Mouse (Mus musculus): ENCODE results near the gene Ppp2r5d. TPM values are rescaled to one million over a fixed set of nuclear protein-coding genes. Genes with fewer than 3 reads are reported as not detected.

Ppp2r5d gene
- 37.0 and 37.4 TPM in 2 replicates for total RNA-seq (2017)

- ATAC-seq (replicated peaks in 1 of 2; ENCODE audit: insufficient read depth in 1 of 2, low FRiP score in 2 of 2, low TSS enrichment in 1 of 2, low read depth in 1 of 2, poor library complexity in 2 of 2, severe bottlenecking in 2 of 2) = peak; percentile 98 to 99
Observed at GRCm38 (mm10) chr17:46704887-46705835, at the start of gene Ppp2r5d. Gene Ppp2r5d (minus strand): TSS chr17:46705111.

GRCm38 (mm10) chr17:46751794-46752556 lies 47.1 kb upstream of the Ppp2r5d start, which contains the start of gene Cnpy3:
Gene Cnpy3 (minus strand): TSS chr17:46752214.
- peak; percentile 90 to 94 for ATAC-seq (replicated peaks in 1 of 2; ENCODE audit: insufficient read depth in 1 of 2, low FRiP score in 2 of 2, low TSS enrichment in 1 of 2, low read depth in 1 of 2, poor library complexity in 2 of 2, severe bottlenecking in 2 of 2)

GRCm38 (mm10) chr17:46751056-46751793 lies 46.3 kb upstream of the Ppp2r5d start:
- ATAC-seq (replicated peaks in 1 of 2; ENCODE audit: insufficient read depth in 1 of 2, low FRiP score in 2 of 2, low TSS enrichment in 1 of 2, low read depth in 1 of 2, poor library complexity in 2 of 2, severe bottlenecking in 2 of 2) = peak; percentile 85 to 87

- ATAC-seq (replicated peaks in 1 of 2; ENCODE audit: insufficient read depth in 1 of 2, low FRiP score in 2 of 2, low TSS enrichment in 1 of 2, low read depth in 1 of 2, poor library complexity in 2 of 2, severe bottlenecking in 2 of 2) = no peak
Observed at GRCm38 (mm10) chr17:46750580-46750979, 45.7 kb upstream of the Ppp2r5d start.

GRCm38 (mm10) chr17:46749282-46749681 lies 44.4 kb upstream of the Ppp2r5d start:
- ATAC-seq (replicated peaks in 1 of 2; ENCODE audit: insufficient read depth in 1 of 2, low FRiP score in 2 of 2, low TSS enrichment in 1 of 2, low read depth in 1 of 2, poor library complexity in 2 of 2, severe bottlenecking in 2 of 2) = no peak

GRCm38 (mm10) chr17:46747806-46748205 lies 42.9 kb upstream of the Ppp2r5d start:
- no peak for ATAC-seq (replicated peaks in 1 of 2; ENCODE audit: insufficient read depth in 1 of 2, low FRiP score in 2 of 2, low TSS enrichment in 1 of 2, low read depth in 1 of 2, poor library complexity in 2 of 2, severe bottlenecking in 2 of 2)

GRCm38 (mm10) chr17:46747234-46747633 lies 42.3 kb upstream of the Ppp2r5d start:
- ATAC-seq (replicated peaks in 1 of 2; ENCODE audit: insufficient read depth in 1 of 2, low FRiP score in 2 of 2, low TSS enrichment in 1 of 2, low read depth in 1 of 2, poor library complexity in 2 of 2, severe bottlenecking in 2 of 2) = no peak

GRCm38 (mm10) chr17:46745506-46745905 lies 40.6 kb upstream of the Ppp2r5d start:
- ATAC-seq (replicated peaks in 1 of 2; ENCODE audit: insufficient read depth in 1 of 2, low FRiP score in 2 of 2, low TSS enrichment in 1 of 2, low read depth in 1 of 2, poor library complexity in 2 of 2, severe bottlenecking in 2 of 2) = no peak

- ATAC-seq (replicated peaks in 1 of 2; ENCODE audit: insufficient read depth in 1 of 2, low FRiP score in 2 of 2, low TSS enrichment in 1 of 2, low read depth in 1 of 2, poor library complexity in 2 of 2, severe bottlenecking in 2 of 2) = no peak
Observed at GRCm38 (mm10) chr17:46742986-46743385, 38.1 kb upstream of the Ppp2r5d start.

- ATAC-seq (replicated peaks in 1 of 2; ENCODE audit: insufficient read depth in 1 of 2, low FRiP score in 2 of 2, low TSS enrichment in 1 of 2, low read depth in 1 of 2, poor library complexity in 2 of 2, severe bottlenecking in 2 of 2) = no peak
Observed at GRCm38 (mm10) chr17:46741305-46741704, 36.4 kb upstream of the Ppp2r5d start.

- ATAC-seq (replicated peaks in 1 of 2; ENCODE audit: insufficient read depth in 1 of 2, low FRiP score in 2 of 2, low TSS enrichment in 1 of 2, low read depth in 1 of 2, poor library complexity in 2 of 2, severe bottlenecking in 2 of 2) = peak in 1 of 2 experiments; percentile 58; a peak in 2 of 4 replicates
Observed at GRCm38 (mm10) chr17:46736160-46736559, 31.2 kb upstream of the Ppp2r5d start.

- no peak for ATAC-seq (replicated peaks in 1 of 2; ENCODE audit: insufficient read depth in 1 of 2, low FRiP score in 2 of 2, low TSS enrichment in 1 of 2, low read depth in 1 of 2, poor library complexity in 2 of 2, severe bottlenecking in 2 of 2)
Observed at GRCm38 (mm10) chr17:46735287-46735686, 30.4 kb upstream of the Ppp2r5d start.

- no peak for ATAC-seq (replicated peaks in 1 of 2; ENCODE audit: insufficient read depth in 1 of 2, low FRiP score in 2 of 2, low TSS enrichment in 1 of 2, low read depth in 1 of 2, poor library complexity in 2 of 2, severe bottlenecking in 2 of 2)
Observed at GRCm38 (mm10) chr17:46734055-46734454, 29.1 kb upstream of the Ppp2r5d start.

- ATAC-seq (replicated peaks in 1 of 2; ENCODE audit: insufficient read depth in 1 of 2, low FRiP score in 2 of 2, low TSS enrichment in 1 of 2, low read depth in 1 of 2, poor library complexity in 2 of 2, severe bottlenecking in 2 of 2) = no peak
Observed at GRCm38 (mm10) chr17:46728904-46729318, 24.0 kb upstream of the Ppp2r5d start, which contains the start of gene Gnmt. Gene Gnmt (minus strand): TSS chr17:46729168.

GRCm38 (mm10) chr17:46728496-46728895 lies 23.6 kb upstream of the Ppp2r5d start:
- ATAC-seq (replicated peaks in 1 of 2; ENCODE audit: insufficient read depth in 1 of 2, low FRiP score in 2 of 2, low TSS enrichment in 1 of 2, low read depth in 1 of 2, poor library complexity in 2 of 2, severe bottlenecking in 2 of 2) = no peak

GRCm38 (mm10) chr17:46728021-46728420 lies 23.1 kb upstream of the Ppp2r5d start:
- no peak for ATAC-seq (replicated peaks in 1 of 2; ENCODE audit: insufficient read depth in 1 of 2, low FRiP score in 2 of 2, low TSS enrichment in 1 of 2, low read depth in 1 of 2, poor library complexity in 2 of 2, severe bottlenecking in 2 of 2)

- ATAC-seq (replicated peaks in 1 of 2; ENCODE audit: insufficient read depth in 1 of 2, low FRiP score in 2 of 2, low TSS enrichment in 1 of 2, low read depth in 1 of 2, poor library complexity in 2 of 2, severe bottlenecking in 2 of 2) = no peak
Observed at GRCm38 (mm10) chr17:46727271-46727670, 22.4 kb upstream of the Ppp2r5d start.
